Mouse (Mus musculus): ENCODE measurements around the gene Pramef25. TPM values are rescaled to one million over a fixed set of nuclear protein-coding genes. Genes with fewer than 3 reads are reported as not detected.
"Not testable (repeated sequence)": the region's sequence is repeated elsewhere in the genome, so short reads cannot be mapped to it uniquely, and the experiment has no call there.

The Pramef25 gene
- 0.04 TPM for polyA plus RNA-seq (2012; fragmentation: generic; extraction: Trizol)
- long read RNA-seq, experiment 1: 0 reads
- long read RNA-seq, experiment 2: 0 reads

- H3K36me3 ChIP-seq (ENCODE audit: control insufficient read depth, insufficient read depth); H3K79me2 ChIP-seq (ENCODE audit: control insufficient read depth, insufficient read depth); H3K4me3 ChIP-seq (ENCODE audit: insufficient read depth, poor library complexity, severe bottlenecking); H3K79me3 ChIP-seq (ENCODE audit: low read depth); H3K27me3 ChIP-seq (ENCODE audit: control insufficient read depth, insufficient read depth, insufficient read length); H3ac ChIP-seq (ENCODE audit: control insufficient read depth, insufficient read length, low read depth): not testable (repeated sequence)
These were observed at the start of gene Pramef25 for GRCm38 (mm10) chr4:143950916-143951315. Pramef25 (minus strand) TSS chr4:143951016.

DNA sequence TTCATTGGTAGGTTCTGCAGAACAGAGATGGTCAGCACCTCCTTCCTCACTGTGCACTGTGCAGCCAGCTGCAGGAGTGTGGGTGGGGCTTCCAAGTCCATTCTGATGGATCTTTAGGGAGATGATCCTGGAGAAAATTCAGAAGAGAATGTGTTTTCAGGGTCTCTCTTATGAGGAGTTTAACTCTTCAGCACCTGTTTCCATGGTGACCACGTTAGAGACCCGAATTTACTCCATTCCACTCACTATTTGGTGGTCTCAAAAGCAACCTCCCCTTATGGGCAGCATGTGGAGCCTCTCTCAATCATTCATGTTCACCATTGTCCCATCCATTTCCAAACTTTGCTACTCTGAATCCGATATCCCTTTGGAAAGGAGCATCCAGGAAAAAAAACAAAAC, 43.5 kb upstream of the Pramef25 start, which contains the start of gene Pramef17:
Pramef17 (minus strand) TSS at position 101 of the 400 bp plus-strand sequence.
- not testable (repeated sequence) for H3K4me3 ChIP-seq (ENCODE audit: insufficient read depth, poor library complexity, severe bottlenecking); H3K79me3 ChIP-seq (ENCODE audit: low read depth); H3K79me2 ChIP-seq (ENCODE audit: control insufficient read depth, insufficient read depth); H3K36me3 ChIP-seq (ENCODE audit: control insufficient read depth, insufficient read depth); H3K27me3 ChIP-seq (ENCODE audit: control insufficient read depth, insufficient read depth, insufficient read length); H3ac ChIP-seq (ENCODE audit: control insufficient read depth, insufficient read length, low read depth)

DNA sequence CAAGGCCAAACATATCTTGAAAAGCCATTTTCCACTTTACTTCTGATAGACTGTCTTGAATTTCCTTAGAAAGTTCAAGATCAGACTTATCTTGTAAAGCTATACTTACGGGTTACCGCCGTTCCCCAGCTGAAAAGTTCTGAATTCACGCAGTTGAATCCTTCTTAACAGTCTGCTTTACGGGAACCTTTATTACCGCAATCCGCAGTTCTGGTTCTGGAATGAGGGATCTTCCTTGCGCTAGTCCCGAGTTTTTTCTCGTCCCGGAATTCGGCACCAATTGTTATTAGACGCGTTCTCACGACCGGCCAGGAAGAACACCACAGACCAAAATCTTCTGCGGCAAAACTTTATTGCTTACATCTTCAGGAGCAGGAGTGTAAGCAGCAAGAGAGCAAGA, 37.3 kb upstream of the Pramef25 start:
- H3K36me3 ChIP-seq (ENCODE audit: control insufficient read depth, insufficient read depth); H3ac ChIP-seq (ENCODE audit: control insufficient read depth, insufficient read length, low read depth); H3K79me3 ChIP-seq (ENCODE audit: low read depth); H3K79me2 ChIP-seq (ENCODE audit: control insufficient read depth, insufficient read depth); H3K4me3 ChIP-seq (ENCODE audit: insufficient read depth, poor library complexity, severe bottlenecking); H3K27me3 ChIP-seq (ENCODE audit: control insufficient read depth, insufficient read depth, insufficient read length): not testable (repeated sequence)

DNA sequence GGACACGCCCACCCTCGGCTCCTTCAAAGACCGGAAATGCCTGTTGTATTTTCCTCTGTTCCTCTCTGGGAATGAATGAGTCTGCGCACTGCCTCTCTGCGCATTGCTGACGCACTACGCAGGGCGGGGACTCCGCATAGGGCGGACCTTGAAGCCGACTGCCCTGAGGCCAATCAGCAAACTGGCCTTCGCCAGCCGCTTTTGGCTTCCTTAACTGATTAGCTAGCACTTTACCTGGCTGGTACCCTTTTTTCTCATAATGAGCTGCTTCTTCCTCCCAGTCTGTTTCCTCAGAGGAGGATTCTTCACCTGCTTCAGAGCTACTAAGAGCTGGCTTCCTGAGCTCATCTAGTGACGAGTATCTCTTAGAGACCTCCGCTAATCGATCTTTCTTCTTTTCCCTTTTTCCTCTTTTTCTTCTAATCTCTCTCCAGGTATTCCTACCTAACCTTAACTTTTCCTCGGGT, 36.7 kb upstream of the Pramef25 start:
- H3K79me2 ChIP-seq (ENCODE audit: control insufficient read depth, insufficient read depth); H3K4me3 ChIP-seq (ENCODE audit: insufficient read depth, poor library complexity, severe bottlenecking); H3K27me3 ChIP-seq (ENCODE audit: control insufficient read depth, insufficient read depth, insufficient read length); H3K79me3 ChIP-seq (ENCODE audit: low read depth); H3ac ChIP-seq (ENCODE audit: control insufficient read depth, insufficient read length, low read depth); H3K36me3 ChIP-seq (ENCODE audit: control insufficient read depth, insufficient read depth): not testable (repeated sequence)

GRCm38 (mm10) chr4:143985733-143986132, 34.9 kb upstream of the Pramef25 start:
- H3ac ChIP-seq (ENCODE audit: control insufficient read depth, insufficient read length, low read depth); H3K36me3 ChIP-seq (ENCODE audit: control insufficient read depth, insufficient read depth); H3K79me2 ChIP-seq (ENCODE audit: control insufficient read depth, insufficient read depth); H3K4me3 ChIP-seq (ENCODE audit: insufficient read depth, poor library complexity, severe bottlenecking); H3K27me3 ChIP-seq (ENCODE audit: control insufficient read depth, insufficient read depth, insufficient read length); H3K79me3 ChIP-seq (ENCODE audit: low read depth): not testable (repeated sequence)

- not testable (repeated sequence) for H3K36me3 ChIP-seq (ENCODE audit: control insufficient read depth, insufficient read depth); H3K79me2 ChIP-seq (ENCODE audit: control insufficient read depth, insufficient read depth); H3K27me3 ChIP-seq (ENCODE audit: control insufficient read depth, insufficient read depth, insufficient read length); H3K4me3 ChIP-seq (ENCODE audit: insufficient read depth, poor library complexity, severe bottlenecking); H3ac ChIP-seq (ENCODE audit: control insufficient read depth, insufficient read length, low read depth); H3K79me3 ChIP-seq (ENCODE audit: low read depth)
These were observed 34.3 kb upstream of the Pramef25 start for GRCm38 (mm10) chr4:143985165-143985564.

- H3K4me3 ChIP-seq (ENCODE audit: insufficient read depth, poor library complexity, severe bottlenecking); H3K36me3 ChIP-seq (ENCODE audit: control insufficient read depth, insufficient read depth); H3K79me3 ChIP-seq (ENCODE audit: low read depth); H3ac ChIP-seq (ENCODE audit: control insufficient read depth, insufficient read length, low read depth); H3K27me3 ChIP-seq (ENCODE audit: control insufficient read depth, insufficient read depth, insufficient read length); H3K79me2 ChIP-seq (ENCODE audit: control insufficient read depth, insufficient read depth): not testable (repeated sequence)
These were observed 32.6 kb upstream of the Pramef25 start for GRCm38 (mm10) chr4:143983446-143983845.

DNA sequence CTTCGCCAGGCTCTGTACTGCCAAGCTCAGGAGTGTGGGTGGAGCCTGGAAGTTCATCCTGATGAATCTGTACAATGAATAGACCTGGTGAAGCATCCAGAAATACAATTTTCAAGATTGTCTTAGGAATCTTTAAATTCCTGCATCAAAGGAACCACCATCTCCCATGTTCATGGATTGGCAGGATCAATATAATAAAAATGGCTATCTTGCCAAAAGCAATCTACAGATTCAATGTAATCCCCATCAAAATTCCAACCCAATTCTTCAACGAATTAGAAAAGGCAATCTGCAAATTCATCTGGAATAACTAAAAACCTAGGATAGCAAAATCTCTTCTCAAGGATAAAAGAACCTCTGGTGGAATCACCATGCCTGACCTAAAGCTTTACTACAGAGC, 16.0 kb upstream of the Pramef25 start, which contains the start of gene Gm13101:
Gm13101 (minus strand) TSS at position 101 of the 400 bp plus-strand sequence.
- not testable (repeated sequence) for H3K79me2 ChIP-seq (ENCODE audit: control insufficient read depth, insufficient read depth); H3K4me3 ChIP-seq (ENCODE audit: insufficient read depth, poor library complexity, severe bottlenecking); H3ac ChIP-seq (ENCODE audit: control insufficient read depth, insufficient read length, low read depth); H3K36me3 ChIP-seq (ENCODE audit: control insufficient read depth, insufficient read depth); H3K27me3 ChIP-seq (ENCODE audit: control insufficient read depth, insufficient read depth, insufficient read length); H3K79me3 ChIP-seq (ENCODE audit: low read depth)

DNA sequence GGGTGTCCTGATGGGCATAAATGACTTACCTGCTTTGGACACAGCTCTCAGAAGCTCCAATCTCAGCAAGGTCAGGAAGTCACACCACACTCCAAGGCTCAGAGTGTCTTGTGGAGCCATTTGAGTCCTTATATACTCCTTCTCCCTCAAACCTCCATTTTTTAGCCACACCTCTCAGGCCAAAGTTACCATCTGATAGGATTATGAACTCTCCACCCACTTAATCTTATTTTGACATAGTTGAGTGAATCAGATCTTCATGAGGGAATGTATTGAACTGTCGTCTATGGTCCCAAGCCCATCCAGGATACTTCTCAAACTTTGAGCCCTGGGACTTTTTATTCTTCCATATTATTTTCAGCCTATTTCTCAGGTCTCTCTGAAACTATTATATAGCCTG, 50.5 kb downstream of the Pramef25 start, which contains the start of gene Pramef6:
Pramef6 (minus strand) TSS at position 101 of the 400 bp plus-strand sequence.
- not testable (repeated sequence) for H3K4me3 ChIP-seq (ENCODE audit: insufficient read depth, poor library complexity, severe bottlenecking); H3K36me3 ChIP-seq (ENCODE audit: control insufficient read depth, insufficient read depth); H3K79me2 ChIP-seq (ENCODE audit: control insufficient read depth, insufficient read depth); H3K79me3 ChIP-seq (ENCODE audit: low read depth); H3ac ChIP-seq (ENCODE audit: control insufficient read depth, insufficient read length, low read depth); H3K27me3 ChIP-seq (ENCODE audit: control insufficient read depth, insufficient read depth, insufficient read length)

Other genes with a start within 250 kb of the Pramef25 start
- not detected for gene Gm13089, start 248.3 kb downstream of the Pramef25 start, polyA plus RNA-seq (2012; fragmentation: generic; extraction: Trizol)
- 0.09 TPM for gene Gm13078, start 231.6 kb downstream of the Pramef25 start, polyA plus RNA-seq (2012; fragmentation: generic; extraction: Trizol)
- gene Gm13023, start 161.7 kb downstream of the Pramef25 start, polyA plus RNA-seq (2012; fragmentation: generic; extraction: Trizol): not detected
- not detected for gene Gm13084, start 134.9 kb downstream of the Pramef25 start, polyA plus RNA-seq (2012; fragmentation: generic; extraction: Trizol)
- gene Gm13103, start 104.5 kb downstream of the Pramef25 start, polyA plus RNA-seq (2012; fragmentation: generic; extraction: Trizol): not detected
- 0.07 TPM for gene Pramef6, start 50.6 kb downstream of the Pramef25 start, polyA plus RNA-seq (2012; fragmentation: generic; extraction: Trizol)
- not detected for gene Gm13101, start 15.9 kb upstream of the Pramef25 start, polyA plus RNA-seq (2012; fragmentation: generic; extraction: Trizol)
- gene Pramef17, start 43.4 kb upstream of the Pramef25 start, polyA plus RNA-seq (2012; fragmentation: generic; extraction: Trizol): not detected
- gene Pramel4, start 108.1 kb upstream of the Pramef25 start, polyA plus RNA-seq (2012; fragmentation: generic; extraction: Trizol): not detected
- gene Gm13102, start 155.5 kb upstream of the Pramef25 start, polyA plus RNA-seq (2012; fragmentation: generic; extraction: Trizol): not detected
- not detected for gene Oog3, start 211.6 kb upstream of the Pramef25 start, polyA plus RNA-seq (2012; fragmentation: generic; extraction: Trizol)
- not detected for gene Oog2, start 239.7 kb upstream of the Pramef25 start, polyA plus RNA-seq (2012; fragmentation: generic; extraction: Trizol)